Mouse (Mus musculus) neural tube, embryonic 15.5 days (tissue): Measurements from ENCODE around the gene Gramd1b. TPM values are rescaled to one million over a fixed set of nuclear protein-coding genes. Genes with fewer than 3 reads are reported as not detected.

Experiments
- ATAC-seq: fragments of 200-750 bp; cut with Nextera tagmentation; 2 replicates; pipeline ENCODE4 v1.8.0; 2017; ENCODE audit warnings: mild to moderate bottlenecking, moderate TSS enrichment, moderate library complexity; ENCODE audit not compliant: low FRiP score
- H3K27ac ChIP-seq: fragments of 300-500 bp; sonication (generic); replicated peaks from 2 replicates; pipeline ENCODE4 v1.5.1; 2015; ENCODE audit warnings: mild to moderate bottlenecking, inconsistent platforms
- H3K27me3 ChIP-seq: fragments of 300-500 bp; sonication (generic); replicated peaks from 2 replicates; pipeline ENCODE4 v1.6.1; 2015; ENCODE audit warnings: inconsistent platforms
- H3K36me3 ChIP-seq: fragments of 300-500 bp; sonication (generic); 2 replicates; pipeline ENCODE4 v1.6.1; 2015; ENCODE audit warnings: inconsistent platforms
- H3K4me1 ChIP-seq: fragments of 300-500 bp; sonication (generic); 2 replicates; pipeline ENCODE4 v1.6.1; 2015; ENCODE audit warnings: inconsistent platforms
- H3K4me2 ChIP-seq: fragments of 300-500 bp; sonication (generic); 2 replicates; pipeline ENCODE4 v1.6.1; 2015; ENCODE audit warnings: inconsistent platforms, mild to moderate bottlenecking, moderate library complexity
- H3K4me3 ChIP-seq: fragments of 300-500 bp; sonication (generic); replicated peaks from 2 replicates; pipeline ENCODE4 v1.5.1; 2015; ENCODE audit warnings: mild to moderate bottlenecking, inconsistent platforms
- H3K9ac ChIP-seq: fragments of 300-500 bp; sonication (generic); replicated peaks from 2 replicates; pipeline ENCODE4 v1.6.1; 2015; ENCODE audit warnings: mild to moderate bottlenecking, inconsistent platforms
- H3K9me3 ChIP-seq: fragments of 300-500 bp; sonication (generic); replicated peaks from 2 replicates; pipeline ENCODE4 v1.6.1; 2016; ENCODE audit warnings: inconsistent platforms
- WGBS: fragments of 180-500 bp; shearing (Covaris S2); methylation state at CpG from one replicate; pipeline ENCODE4 v1.1.7; 2015; ENCODE audit warnings: mixed read lengths; 5-methylcytosine and 5-hydroxymethylcytosine counted together
- polyA plus RNA-seq: library from polyadenylated mRNA; unstranded; fragments of >200 nt; fragmentation: Nextera tagmentation; extraction: Ambion mirVana; gene quantifications from 2 replicates; pipeline ENCODE4 v1.2.1, GENCODE M21; 2015

Gramd1b gene
- polyA plus RNA-seq, 1 experiment from 2014 or later = 16.3 TPM

GRCm38 (mm10) chr9:40293286-40293685 is 237.9 kb downstream of the Gramd1b start:
- Histone ChIP-seq H3K9me3 (no peaks in the 10 kb centered on the region), H3K4me1 (no peaks in the 10 kb centered on the region), H3K4me2 (no peak overlapping the region), H3K27me3 (no peaks in the 10 kb centered on the region), H3K4me3 (no peak overlapping the region), H3K27ac (no peak overlapping the region), H3K36me3 (peaks cover 82% of the 10 kb centered on the region), H3K9ac (no peak overlapping the region)
- 96% methylated on average over 8 of the region's 8 CpGs for WGBS
- ATAC-seq = no peak

GRCm38 (mm10) chr9:40292475-40292874 is 238.7 kb downstream of the Gramd1b start:
- Histone ChIP-seq H3K4me3 (no peak overlapping the region), H3K36me3 (peaks cover 77% of the 10 kb centered on the region), H3K4me2 (no peak overlapping the region), H3K9ac (no peak overlapping the region), H3K27ac (no peak overlapping the region), H3K4me1 (no peaks in the 10 kb centered on the region), H3K9me3 (no peaks in the 10 kb centered on the region), H3K27me3 (no peaks in the 10 kb centered on the region)
- WGBS = 95% methylated on average over 4 of the region's 4 CpGs
- ATAC-seq = no peak

GRCm38 (mm10) chr9:40282968-40283367 is 248.2 kb downstream of the Gramd1b start:
- Histone ChIP-seq H3K9me3 (no peaks in the 10 kb centered on the region), H3K4me3 (no peak overlapping the region), H3K27me3 (no peaks in the 10 kb centered on the region), H3K9ac (no peak overlapping the region), H3K4me1 (no peaks in the 10 kb centered on the region), H3K36me3 (peaks cover 70% of the 10 kb centered on the region), H3K27ac (no peak overlapping the region), H3K4me2 (no peak overlapping the region)
- ATAC-seq = no peak
- 81% methylated on average over 7 of the region's 7 CpGs for WGBS

GRCm38 (mm10) chr9:40279438-40279837 is 251.7 kb downstream of the Gramd1b start:
- Histone ChIP-seq H3K4me3 (no peak overlapping the region), H3K27me3 (no peaks in the 10 kb centered on the region), H3K4me2 (no peak overlapping the region), H3K36me3 (peaks cover 67% of the 10 kb centered on the region), H3K4me1 (no peaks in the 10 kb centered on the region; the same call in 1 of the 2 replicates), H3K27ac (no peak overlapping the region), H3K9me3 (no peaks in the 10 kb centered on the region), H3K9ac (no peak overlapping the region)
- WGBS = 95% methylated on average over 7 of the region's 7 CpGs
- no peak for ATAC-seq

GRCm38 (mm10) chr9:40277671-40278070 is 253.5 kb downstream of the Gramd1b start:
- Histone ChIP-seq H3K9ac (no peak overlapping the region), H3K4me2 (no peak overlapping the region), H3K36me3 (peaks cover 58% of the 10 kb centered on the region), H3K4me1 (peaks cover 13% of the 10 kb centered on the region), H3K27me3 (no peaks in the 10 kb centered on the region), H3K27ac (no peak overlapping the region), H3K9me3 (no peaks in the 10 kb centered on the region), H3K4me3 (no peak overlapping the region)
- no peak for ATAC-seq
- 87% methylated on average over 3 of the region's 3 CpGs for WGBS

- peaks cover 40% of the 10 kb centered on the region for H3K36me3 ChIP-seq
- peaks cover 29% of the 10 kb centered on the region for H3K4me1 ChIP-seq
- no peak overlapping the region for H3K4me3 ChIP-seq
- H3K27me3 ChIP-seq = no peaks in the 10 kb centered on the region
- WGBS = 88% methylated on average over 5 of the region's 5 CpGs
- H3K27ac ChIP-seq = no peak overlapping the region
- no peak for ATAC-seq
- no peaks in the 10 kb centered on the region for H3K9me3 ChIP-seq
- H3K4me2 ChIP-seq = no peak overlapping the region
- no peak overlapping the region for H3K9ac ChIP-seq
Observed at GRCm38 (mm10) chr9:40275904-40276303, 255.3 kb downstream of the Gramd1b start.

GRCm38 (mm10) chr9:40272822-40273221 is 258.4 kb downstream of the Gramd1b start:
- Histone ChIP-seq H3K27ac (no peak overlapping the region), H3K27me3 (no peaks in the 10 kb centered on the region), H3K4me1 (peaks cover 38% of the 10 kb centered on the region), H3K9me3 (no peaks in the 10 kb centered on the region), H3K36me3 (peaks cover 13% of the 10 kb centered on the region), H3K4me3 (peak overlapping the region; percentile 19), H3K4me2 (peak overlapping the region; percentile 65), H3K9ac (no peak overlapping the region)
- ATAC-seq = no peak
- 86% methylated on average over 7 of the region's 7 CpGs for WGBS

- Histone ChIP-seq H3K36me3 (no peaks in the 10 kb centered on the region), H3K4me3 (peak overlapping the region; percentile 65), H3K4me2 (peak overlapping the region; percentile 65), H3K9ac (peak overlapping the region; percentile 71), H3K27me3 (no peaks in the 10 kb centered on the region), H3K27ac (no peak overlapping the region), H3K4me1 (peaks cover 42% of the 10 kb centered on the region), H3K9me3 (no peaks in the 10 kb centered on the region)
- WGBS = 34% methylated on average over 3 of the region's 3 CpGs
- no peak for ATAC-seq
Observed at GRCm38 (mm10) chr9:40271075-40271474, 260.1 kb downstream of the Gramd1b start.

GRCm38 (mm10) chr9:40269880-40270279 is 261.3 kb downstream of the Gramd1b start:
- 18% methylated on average over 8 of the region's 8 CpGs for WGBS
- no peaks in the 10 kb centered on the region for H3K9me3 ChIP-seq
- peak overlapping the region; percentile 71 for H3K9ac ChIP-seq
- peak overlapping the region; percentile 65 for H3K4me3 ChIP-seq
- H3K4me1 ChIP-seq = peaks cover 42% of the 10 kb centered on the region
- no peaks in the 10 kb centered on the region for H3K36me3 ChIP-seq
- ATAC-seq = peak; percentile 4; the same call in 1 of the 2 replicates
- peak overlapping the region; percentile 65 for H3K4me2 ChIP-seq
- H3K27ac ChIP-seq = peak overlapping the region; percentile 84
- H3K27me3 ChIP-seq = no peaks in the 10 kb centered on the region

- Histone ChIP-seq H3K9me3 (no peaks in the 10 kb centered on the region), H3K4me3 (peak within 1 kb of the TSS; percentile 65), H3K27ac (peak within 1 kb of the TSS; percentile 84), H3K4me1 (peaks cover 42% of the 10 kb centered on the region), H3K36me3 (no peaks in the 10 kb centered on the region), H3K4me2 (peak within 1 kb of the TSS; percentile 65), H3K27me3 (no peaks in the 10 kb centered on the region), H3K9ac (peak within 1 kb of the TSS; percentile 71)
- ATAC-seq = peak; percentile 96
- WGBS = under 1% methylated on average over 41 of the region's 42 CpGs
Observed at GRCm38 (mm10) chr9:40269103-40269861, 261.9 kb downstream of the Gramd1b start, which contains the start of gene Scn3b. Scn3b (plus strand) TSS chr9:40269217.

- Histone ChIP-seq H3K4me3 (peak overlapping the region; percentile 65), H3K27me3 (no peaks in the 10 kb centered on the region), H3K9me3 (no peaks in the 10 kb centered on the region), H3K9ac (peak overlapping the region; percentile 71), H3K4me1 (peaks cover 40% of the 10 kb centered on the region), H3K27ac (peak overlapping the region; percentile 84), H3K4me2 (peak overlapping the region; percentile 65), H3K36me3 (no peaks in the 10 kb centered on the region)
- 2% methylated on average over 4 of the region's 4 CpGs for WGBS
- no peak for ATAC-seq
Observed at GRCm38 (mm10) chr9:40268748-40269102, 262.5 kb downstream of the Gramd1b start.

GRCm38 (mm10) chr9:40268040-40268747 is 263.0 kb downstream of the Gramd1b start:
- Histone ChIP-seq H3K27ac (peak overlapping the region; percentile 84), H3K27me3 (no peaks in the 10 kb centered on the region), H3K9me3 (no peaks in the 10 kb centered on the region), H3K4me2 (peak overlapping the region; percentile 65), H3K9ac (peak overlapping the region; percentile 71), H3K4me1 (peaks cover 35% of the 10 kb centered on the region), H3K36me3 (no peaks in the 10 kb centered on the region), H3K4me3 (peak overlapping the region; percentile 65)
- no peak for ATAC-seq
- 11% methylated on average over 21 of the region's 21 CpGs for WGBS
